Mouse (Mus musculus): ENCODE measurements around the gene 1700013F07Rik. TPM values are rescaled to one million over a fixed set of nuclear protein-coding genes. Genes with fewer than 3 reads are reported as not detected.
"Not testable (repeated sequence)": the region's sequence is repeated elsewhere in the genome, so short reads cannot be mapped to it uniquely, and the experiment has no call there.

The 1700013F07Rik gene
- total RNA-seq (2021) = not detected
- long read RNA-seq, experiment 1 = 0 reads
- long read RNA-seq, experiment 2 = 0 reads

- DNase-seq (ENCODE audit: low spot score) = no peak
These were observed at the start of gene 1700013F07Rik for GRCm38 (mm10) chr3:108533951-108534350. TSS of gene 1700013F07Rik (plus strand) at chr3:108534150.

- DNase-seq (ENCODE audit: low spot score) = no peak
These were observed 49.2 kb upstream of the 1700013F07Rik start for GRCm38 (mm10) chr3:108484749-108485148.

GRCm38 (mm10) chr3:108489968-108490367 is 44.0 kb upstream of the 1700013F07Rik start:
- no peak for DNase-seq (ENCODE audit: low spot score)

GRCm38 (mm10) chr3:108494861-108495474 is 39.0 kb upstream of the 1700013F07Rik start:
- peak; percentile 15 for DNase-seq (ENCODE audit: low spot score)

GRCm38 (mm10) chr3:108495486-108495885 is 38.5 kb upstream of the 1700013F07Rik start:
- DNase-seq (ENCODE audit: low spot score) = peak; percentile 30

GRCm38 (mm10) chr3:108497602-108498001 is 36.3 kb upstream of the 1700013F07Rik start:
- no peak for DNase-seq (ENCODE audit: low spot score)

GRCm38 (mm10) chr3:108499826-108500225 is 34.1 kb upstream of the 1700013F07Rik start:
- no peak for DNase-seq (ENCODE audit: low spot score)

- not testable (repeated sequence) for DNase-seq (ENCODE audit: low spot score)
These were observed 32.5 kb upstream of the 1700013F07Rik start for GRCm38 (mm10) chr3:108501411-108501810.

GRCm38 (mm10) chr3:108503908-108504307 is 30.0 kb upstream of the 1700013F07Rik start:
- no peak for DNase-seq (ENCODE audit: low spot score)

- no peak for DNase-seq (ENCODE audit: low spot score)
These were observed 25.0 kb upstream of the 1700013F07Rik start for GRCm38 (mm10) chr3:108508745-108509474.

GRCm38 (mm10) chr3:108510156-108510555 is 23.8 kb upstream of the 1700013F07Rik start:
- no peak for DNase-seq (ENCODE audit: low spot score)

- DNase-seq (ENCODE audit: low spot score) = no peak
These were observed 23.1 kb upstream of the 1700013F07Rik start for GRCm38 (mm10) chr3:108510716-108511483.

GRCm38 (mm10) chr3:108513465-108513864 is 20.5 kb upstream of the 1700013F07Rik start:
- DNase-seq (ENCODE audit: low spot score) = no peak

- DNase-seq (ENCODE audit: low spot score) = no peak
These were observed 15.7 kb upstream of the 1700013F07Rik start for GRCm38 (mm10) chr3:108518276-108518675.

- DNase-seq (ENCODE audit: low spot score) = no peak
These were observed 10.5 kb upstream of the 1700013F07Rik start for GRCm38 (mm10) chr3:108523415-108523814.

- no peak for DNase-seq (ENCODE audit: low spot score)
These were observed 5.5 kb upstream of the 1700013F07Rik start for GRCm38 (mm10) chr3:108528489-108528888.

- no peak for DNase-seq (ENCODE audit: low spot score)
These were observed 650 bp upstream of the 1700013F07Rik start for GRCm38 (mm10) chr3:108533114-108533885.

GRCm38 (mm10) chr3:108535896-108536516 is 2.1 kb downstream of the 1700013F07Rik start:
- DNase-seq (ENCODE audit: low spot score) = no peak

- no peak for DNase-seq (ENCODE audit: low spot score)
These were observed 2.7 kb downstream of the 1700013F07Rik start, which contains the start of gene 5330417C22Rik for GRCm38 (mm10) chr3:108536517-108537260. TSS of gene 5330417C22Rik (minus strand) at chr3:108536536.

- peak; percentile 88 for DNase-seq (ENCODE audit: low spot score)
These were observed 3.4 kb downstream of the 1700013F07Rik start for GRCm38 (mm10) chr3:108537303-108537702.
